Mouse (Mus musculus) frontal cortex, postnatal 10 days (tissue): ENCODE measurements around the gene Fbf1.

ENCODE experiments used
- DNase-seq, 2 experiments: peaks; one replicate each; pipeline ENCODE4 v3.0.0; 2022; ENCODE audit warnings: low spot score in 2 of 2, mixed read lengths in 1 of 2

The Fbf1 gene

GRCm38 (mm10) chr11:116178411-116179121 lies 10.6 kb upstream of the Fbf1 start:
- DNase-seq, result no peak

- no peak for DNase-seq
Observed at GRCm38 (mm10) chr11:116176010-116176409, 8.0 kb upstream of the Fbf1 start.

GRCm38 (mm10) chr11:116174775-116175448 lies 6.9 kb upstream of the Fbf1 start:
- no peak for DNase-seq

GRCm38 (mm10) chr11:116171959-116172358 lies 4.0 kb upstream of the Fbf1 start:
- DNase-seq, result no peak

GRCm38 (mm10) chr11:116170003-116170800 lies 2.2 kb upstream of the Fbf1 start:
- DNase-seq, result no peak

GRCm38 (mm10) chr11:116169214-116169613 lies 1.2 kb upstream of the Fbf1 start:
- DNase-seq, result no peak

GRCm38 (mm10) chr11:116167232-116167631 lies 734 bp downstream of the Fbf1 start:
- no peak for DNase-seq

GRCm38 (mm10) chr11:116163002-116163401 lies 5.0 kb downstream of the Fbf1 start:
- DNase-seq, result no peak

GRCm38 (mm10) chr11:116162146-116162545 lies 5.8 kb downstream of the Fbf1 start:
- DNase-seq, result peak; percentile 41 to 69

GRCm38 (mm10) chr11:116161312-116161711 lies 6.7 kb downstream of the Fbf1 start:
- DNase-seq, result no peak

GRCm38 (mm10) chr11:116150960-116151359 lies 17.0 kb downstream of the Fbf1 start:
- no peak for DNase-seq

- no peak for DNase-seq
Observed at GRCm38 (mm10) chr11:116149341-116149740, 18.6 kb downstream of the Fbf1 start.

GRCm38 (mm10) chr11:116148761-116149221 lies 19.2 kb downstream of the Fbf1 start:
- DNase-seq, result no peak

GRCm38 (mm10) chr11:116146294-116146985 lies 21.5 kb downstream of the Fbf1 start:
- DNase-seq, result peak; percentile 49 to 54

GRCm38 (mm10) chr11:116145481-116146293 lies 22.3 kb downstream of the Fbf1 start:
- DNase-seq, result no peak

- no peak for DNase-seq
Observed at GRCm38 (mm10) chr11:116143468-116143867, 24.5 kb downstream of the Fbf1 start.

GRCm38 (mm10) chr11:116142211-116142991 lies 25.6 kb downstream of the Fbf1 start:
- DNase-seq, result no peak

GRCm38 (mm10) chr11:116138468-116139138 lies 29.4 kb downstream of the Fbf1 start, which contains the start of gene Mrpl38:
TSS of gene Mrpl38 (minus strand) at chr11:116138868.
- DNase-seq, result peak; percentile 74 to 79

- DNase-seq, result no peak
Observed at GRCm38 (mm10) chr11:116138096-116138467, 29.9 kb downstream of the Fbf1 start.
